Mouse (Mus musculus): ENCODE data around the gene Rtn4. TPM values are rescaled to one million over a fixed set of nuclear protein-coding genes. Genes with fewer than 3 reads are reported as not detected.

The Rtn4 gene
- total and polyA plus RNA-seq, 3 experiments: 46.5 to 202 (median 57.8) TPM

DNA sequence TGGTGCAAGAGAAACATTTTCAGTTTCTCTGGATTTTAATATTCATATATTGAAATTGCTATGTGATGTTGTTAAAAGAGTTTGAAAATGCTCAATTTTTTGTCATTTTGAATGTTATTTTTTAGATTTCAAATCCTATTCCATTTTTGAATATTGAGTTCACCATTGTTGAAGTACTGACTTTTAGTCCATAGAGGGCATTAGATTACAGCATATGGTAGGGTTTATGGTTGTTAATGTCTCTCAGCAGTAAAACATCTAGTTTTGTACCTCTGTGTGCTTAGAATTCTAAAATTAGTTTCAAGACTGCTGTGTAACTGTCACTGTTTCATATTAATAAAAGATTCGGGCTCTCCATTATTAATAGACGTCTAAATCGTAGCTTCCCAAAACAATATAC, 22.8 kb downstream of the Rtn4 start:
- no peak overlapping the region for H3K4me3 ChIP-seq (ENCODE audit: control insufficient read depth in 1 of 2, insufficient read depth in 1 of 2, low read depth in 2 of 2, low read length in 2 of 2)
- H3K27ac ChIP-seq (ENCODE audit: control insufficient read depth, low read depth, low read length): no peak overlapping the region
- no peak overlapping the region for H3K9ac ChIP-seq (ENCODE audit: control insufficient read depth, low read depth, low read length, poor library complexity, severe bottlenecking)
- H3K27me3 ChIP-seq (ENCODE audit: control insufficient read depth in 1 of 2, insufficient read depth in 2 of 2, low read length in 2 of 2): no peaks in the 10 kb centered on the region
- TF ChIP-seq ZC3H11A (IDR thresholded peaks at IDR 0.05; ENCODE audit: low read depth, low read length) (peak; percentile 54), MYC (IDR thresholded peaks at IDR 0.05; ENCODE audit: low read depth, low read length) (0 out of 2 replicates have a peak, but pooled peaks have one; percentile 20), MAZ (IDR thresholded peaks at IDR 0.05; ENCODE audit: low read depth, low read length) (no peak), RAD21 (IDR thresholded peaks at IDR 0.05; ENCODE audit: low read depth, low read length) (peak; percentile 76), SMC3 (IDR thresholded peaks at IDR 0.05; ENCODE audit: low read depth, low read length) (peak; percentile 59), ZNF384 (IDR thresholded peaks at IDR 0.05; ENCODE audit: low read depth, low read length) (no peak), CTCF (IDR thresholded peaks at IDR 0.05 in 2 of 3, conservative IDR thresholded peaks at IDR 0.05 in 1 of 3; ENCODE audit: control insufficient read depth in 1 of 3, insufficient read depth in 1 of 3, low read depth in 2 of 3, low read length in 3 of 3, poor library complexity in 1 of 3, severe bottlenecking in 1 of 3) (peak in 2 of 3 experiments; percentile 6 to 63; a peak in 2 of 6 replicates)
- H3K79me2 ChIP-seq (ENCODE audit: control insufficient read depth, insufficient read depth, low read length, poor library complexity): peaks cover 4% of the 10 kb centered on the region
- H3K36me3 ChIP-seq (ENCODE audit: control insufficient read depth in 1 of 2, insufficient read depth in 2 of 2, low read length in 2 of 2): peaks cover 0 to 4% of the 10 kb centered on the region in 2 experiments; a peak in 1 of 4 replicates
- no peaks in the 10 kb centered on the region for H3K9me3 ChIP-seq (replicated peaks; ENCODE audit: insufficient read depth, low read length)
- H3K4me1 ChIP-seq (ENCODE audit: control insufficient read depth in 1 of 2, insufficient read depth in 2 of 2, low read length in 2 of 2): no peaks in the 10 kb centered on the region; a peak in 1 of 4 replicates
- no peak for DNase-seq (ENCODE audit: low read depth, low spot score)

DNA sequence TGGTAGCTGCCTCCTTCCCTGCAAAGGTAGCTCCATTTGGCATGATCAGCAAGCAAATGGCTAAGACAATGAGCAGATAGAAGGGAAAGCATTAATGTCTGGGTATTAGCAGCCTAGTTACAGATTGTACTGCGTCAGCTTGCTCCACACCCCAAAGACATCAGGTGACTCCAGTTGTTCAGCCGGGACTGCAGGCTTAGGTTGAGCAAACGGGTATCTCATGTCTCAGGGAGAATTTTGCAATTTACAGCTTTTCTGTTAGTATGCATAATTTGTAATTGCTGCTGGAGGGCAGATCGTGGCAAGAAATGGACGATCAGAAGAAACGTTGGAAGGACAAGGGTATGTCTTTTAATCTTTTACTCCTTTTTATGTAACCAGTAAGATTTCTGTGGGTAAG, 25.8 kb downstream of the Rtn4 start:
- H3K27me3 ChIP-seq (ENCODE audit: control insufficient read depth in 1 of 2, insufficient read depth in 2 of 2, low read length in 2 of 2): no peaks in the 10 kb centered on the region
- no peak for TF ChIP-seq TAL1 (IDR thresholded peaks at IDR 0.05; ENCODE audit: low read length)
- no peak for TF ChIP-seq BHLHE40 (IDR thresholded peaks at IDR 0.05; ENCODE audit: borderline replicate concordance, low read depth, low read length)
- TF ChIP-seq TBP (IDR thresholded peaks at IDR 0.05; ENCODE audit: low read depth, low read length): no peak
- TF ChIP-seq ZNF384 (IDR thresholded peaks at IDR 0.05; ENCODE audit: low read depth, low read length): no peak
- no peak for TF ChIP-seq POLR2AphosphoS2 (IDR thresholded peaks at IDR 0.05; ENCODE audit: low read length)
- TF ChIP-seq MAFK (IDR thresholded peaks at IDR 0.05; ENCODE audit: borderline replicate concordance, low read depth, low read length): no peak
- TF ChIP-seq MAZ (IDR thresholded peaks at IDR 0.05; ENCODE audit: low read depth, low read length): no peak
- TF ChIP-seq USF1 (IDR thresholded peaks at IDR 0.05; ENCODE audit: low read depth, low read length): no peak
- TF ChIP-seq TCF12 (IDR thresholded peaks at IDR 0.05; ENCODE audit: low read depth, low read length): no peak
- no peak for TF ChIP-seq ZC3H11A (IDR thresholded peaks at IDR 0.05; ENCODE audit: low read depth, low read length)
- no peak for TF ChIP-seq KAT2A (conservative IDR thresholded peaks at IDR 0.05; ENCODE audit: low read depth, low read length)
- H3K9ac ChIP-seq (ENCODE audit: control insufficient read depth, low read depth, low read length, poor library complexity, severe bottlenecking): no peak overlapping the region
- H3K27ac ChIP-seq (ENCODE audit: control insufficient read depth, low read depth, low read length): no peak overlapping the region
- H3K79me2 ChIP-seq (ENCODE audit: control insufficient read depth, insufficient read depth, low read length, poor library complexity): peaks cover 11% of the 10 kb centered on the region; the same call in 1 of the 2 replicates
- no peak for DNase-seq (ENCODE audit: low read depth, low spot score)
- peaks cover 0 to 4% of the 10 kb centered on the region in 2 experiments; a peak in 1 of 4 replicates for H3K36me3 ChIP-seq (ENCODE audit: control insufficient read depth in 1 of 2, insufficient read depth in 2 of 2, low read length in 2 of 2)
- no peaks in the 10 kb centered on the region for H3K9me3 ChIP-seq (replicated peaks; ENCODE audit: insufficient read depth, low read length)
- H3K4me3 ChIP-seq (ENCODE audit: control insufficient read depth in 1 of 2, insufficient read depth in 1 of 2, low read depth in 2 of 2, low read length in 2 of 2): no peak overlapping the region
- no peaks in the 10 kb centered on the region; a peak in 1 of 4 replicates for H3K4me1 ChIP-seq (ENCODE audit: control insufficient read depth in 1 of 2, insufficient read depth in 2 of 2, low read length in 2 of 2)

Data from MEL (cell line).